Mouse (Mus musculus): Measurements from ENCODE around the gene Mpp3. TPM values are rescaled to one million over a fixed set of nuclear protein-coding genes. Genes with fewer than 3 reads are reported as not detected.

The Mpp3 gene
- polyA plus RNA-seq, 1 experiment from 2014 or later: 2.7 TPM

DNA sequence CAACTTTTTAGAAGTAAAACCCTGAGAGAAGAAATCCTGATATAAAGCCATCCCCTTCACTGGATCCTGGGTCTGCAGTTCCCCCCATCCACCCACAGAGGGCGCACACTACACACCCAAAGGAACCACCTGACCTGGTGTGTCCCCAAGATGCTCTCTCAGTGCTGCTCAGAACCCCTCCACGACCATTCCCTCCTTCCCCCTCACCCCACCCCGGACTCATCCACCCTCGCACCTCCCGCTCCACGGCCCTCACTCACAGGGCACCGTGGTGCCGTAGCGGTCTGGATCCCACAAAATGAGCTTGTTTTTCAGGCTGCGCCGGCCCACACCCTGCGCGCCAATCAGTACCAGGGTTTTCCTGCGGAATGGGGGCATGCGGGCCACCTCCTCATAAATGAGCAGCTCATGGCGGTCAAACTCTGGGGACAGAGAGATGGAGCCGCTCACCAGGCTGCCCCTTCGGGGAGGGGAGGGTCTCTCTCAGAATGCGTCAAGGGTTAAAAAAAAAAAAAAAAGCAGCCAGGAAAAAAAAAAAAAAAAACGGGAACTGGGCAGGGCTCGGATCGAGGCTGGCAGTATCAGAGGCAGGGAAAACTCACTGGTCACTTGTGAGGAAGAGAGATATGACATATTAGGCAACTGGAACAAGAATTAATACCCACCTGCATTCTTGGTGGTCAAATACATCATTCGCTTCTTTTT lies 33.1 kb upstream of the Mpp3 start:
- Histone ChIP-seq H3K4me3 (ENCODE audit: low read depth, low read length) (peak overlapping the region; percentile 32), H3K27me3 (ENCODE audit: control insufficient read depth, insufficient read depth, low read length) (peaks cover 19% of the 10 kb centered on the region), H3K9ac (ENCODE audit: low read depth, low read length) (no peak overlapping the region; the same call in 1 of the 2 replicates), H3K4me1 (ENCODE audit: control insufficient read depth, insufficient read depth, low read length) (peaks cover 3% of the 10 kb centered on the region; the same call in 1 of the 2 replicates), H3K4me2 (peak overlapping the region; percentile 66), H3K36me3 (ENCODE audit: control insufficient read depth, insufficient read depth, low read length) (0 out of 2 replicates have a peak, but pooled peaks cover 2% of the 10 kb centered on the region), H3K27ac (ENCODE audit: low read depth, low read length) (no peak overlapping the region), H3K9me3 (replicated peaks; ENCODE audit: control insufficient read depth, low read length) (no peaks in the 10 kb centered on the region)
- 5% methylated on average over 23 of the region's 23 CpGs for WGBS (ENCODE audit: insufficient replicate concordance)
- no peak for ATAC-seq (replicated peaks; ENCODE audit: insufficient number of reproducible peaks, low FRiP score, low TSS enrichment)

DNA sequence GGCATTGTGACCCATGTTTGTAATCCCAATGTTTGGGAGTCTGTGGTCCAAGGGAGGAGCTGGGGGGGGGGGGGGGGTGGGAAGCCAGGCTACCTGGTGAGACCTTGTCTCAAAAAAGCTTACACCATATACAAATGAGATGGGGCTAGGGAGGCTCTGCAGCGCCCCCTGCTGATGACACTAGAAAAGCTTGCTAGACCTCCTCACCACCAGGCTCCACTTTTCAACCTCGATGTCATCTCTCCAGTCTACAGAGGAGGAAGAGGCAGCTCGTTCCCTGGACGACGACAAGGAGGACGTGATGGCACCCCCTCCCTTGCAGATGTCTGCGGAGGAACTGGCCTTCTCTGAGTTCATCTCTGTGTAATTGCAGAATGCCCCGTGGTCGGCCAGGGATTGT lies 25.6 kb upstream of the Mpp3 start:
- H3K4me2 ChIP-seq: no peak overlapping the region
- H3K4me3 ChIP-seq (ENCODE audit: low read depth, low read length): no peak overlapping the region
- 23% methylated on average over 9 of the region's 9 CpGs for WGBS (ENCODE audit: insufficient replicate concordance)
- no peaks in the 10 kb centered on the region for H3K9me3 ChIP-seq (replicated peaks; ENCODE audit: control insufficient read depth, low read length)
- ATAC-seq (replicated peaks; ENCODE audit: insufficient number of reproducible peaks, low FRiP score, low TSS enrichment): no peak
- H3K36me3 ChIP-seq (ENCODE audit: control insufficient read depth, insufficient read depth, low read length): 0 out of 2 replicates have a peak, but pooled peaks cover under 1% of the 10 kb centered on the region
- no peaks in the 10 kb centered on the region for H3K4me1 ChIP-seq (ENCODE audit: control insufficient read depth, insufficient read depth, low read length)
- H3K9ac ChIP-seq (ENCODE audit: low read depth, low read length): no peak overlapping the region
- peaks cover 4% of the 10 kb centered on the region; the same call in 1 of the 2 replicates for H3K27me3 ChIP-seq (ENCODE audit: control insufficient read depth, insufficient read depth, low read length)
- H3K27ac ChIP-seq (ENCODE audit: low read depth, low read length): no peak overlapping the region

GRCm38 (mm10) chr11:102053183-102053582 lies 24.9 kb upstream of the Mpp3 start:
- no peak overlapping the region for H3K27ac ChIP-seq (ENCODE audit: low read depth, low read length)
- no peak overlapping the region for H3K4me2 ChIP-seq
- ATAC-seq (replicated peaks; ENCODE audit: insufficient number of reproducible peaks, low FRiP score, low TSS enrichment): no peak
- no peak overlapping the region for H3K9ac ChIP-seq (ENCODE audit: low read depth, low read length)
- no peaks in the 10 kb centered on the region for H3K36me3 ChIP-seq (ENCODE audit: control insufficient read depth, insufficient read depth, low read length)
- 73% methylated on average over 7 of the region's 7 CpGs for whole genome bisulfite sequencing (ENCODE audit: insufficient replicate concordance)
- no peaks in the 10 kb centered on the region for H3K9me3 ChIP-seq (replicated peaks; ENCODE audit: control insufficient read depth, low read length)
- H3K27me3 ChIP-seq (ENCODE audit: control insufficient read depth, insufficient read depth, low read length): no peaks in the 10 kb centered on the region
- no peaks in the 10 kb centered on the region for H3K4me1 ChIP-seq (ENCODE audit: control insufficient read depth, insufficient read depth, low read length)
- H3K4me3 ChIP-seq (ENCODE audit: low read depth, low read length): no peak overlapping the region

GRCm38 (mm10) chr11:102052697-102053096 lies 24.4 kb upstream of the Mpp3 start:
- Histone ChIP-seq H3K27ac (ENCODE audit: low read depth, low read length) (peak overlapping the region; percentile 13; the same call in 1 of the 2 replicates), H3K4me1 (ENCODE audit: control insufficient read depth, insufficient read depth, low read length) (no peaks in the 10 kb centered on the region), H3K27me3 (ENCODE audit: control insufficient read depth, insufficient read depth, low read length) (no peaks in the 10 kb centered on the region), H3K36me3 (ENCODE audit: control insufficient read depth, insufficient read depth, low read length) (no peaks in the 10 kb centered on the region), H3K9ac (ENCODE audit: low read depth, low read length) (no peak overlapping the region), H3K4me2 (no peak overlapping the region), H3K9me3 (replicated peaks; ENCODE audit: control insufficient read depth, low read length) (no peaks in the 10 kb centered on the region), H3K4me3 (ENCODE audit: low read depth, low read length) (no peak overlapping the region)
- ATAC-seq (replicated peaks; ENCODE audit: insufficient number of reproducible peaks, low FRiP score, low TSS enrichment): no peak
- 80% methylated on average over 12 of the region's 12 CpGs for WGBS (ENCODE audit: insufficient replicate concordance)

DNA sequence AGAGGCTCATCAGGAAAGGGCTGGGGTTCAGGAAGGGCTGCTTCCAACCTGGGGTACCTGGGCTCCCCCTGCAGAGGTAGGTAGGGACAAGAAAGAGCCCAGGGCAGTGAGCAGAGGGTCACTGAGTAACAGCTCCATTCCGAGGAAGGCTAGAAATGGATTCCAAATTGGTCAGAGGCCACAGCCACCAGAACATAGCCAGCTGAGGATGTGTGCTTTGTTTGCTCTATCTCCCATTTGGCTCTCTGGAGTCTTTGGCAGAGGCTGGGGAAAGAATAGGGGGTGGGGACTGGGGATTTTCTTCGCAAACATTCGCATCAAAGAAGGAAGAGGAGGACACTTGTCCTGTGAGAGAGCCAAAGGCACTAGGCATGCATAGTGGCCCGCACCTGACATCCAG lies 23.7 kb upstream of the Mpp3 start:
- Histone ChIP-seq H3K9me3 (replicated peaks; ENCODE audit: control insufficient read depth, low read length) (no peaks in the 10 kb centered on the region), H3K4me3 (ENCODE audit: low read depth, low read length) (no peak overlapping the region), H3K9ac (ENCODE audit: low read depth, low read length) (0 out of 2 replicates have a peak overlapping the region, but pooled peaks have one; percentile 28), H3K36me3 (ENCODE audit: control insufficient read depth, insufficient read depth, low read length) (no peaks in the 10 kb centered on the region), H3K4me1 (ENCODE audit: control insufficient read depth, insufficient read depth, low read length) (no peaks in the 10 kb centered on the region), H3K4me2 (no peak overlapping the region), H3K27me3 (ENCODE audit: control insufficient read depth, insufficient read depth, low read length) (no peaks in the 10 kb centered on the region), H3K27ac (ENCODE audit: low read depth, low read length) (peak overlapping the region; percentile 13)
- ATAC-seq (replicated peaks; ENCODE audit: insufficient number of reproducible peaks, low FRiP score, low TSS enrichment): no peak
- 38% methylated on average over 4 of the region's 4 CpGs for WGBS (ENCODE audit: insufficient replicate concordance)

DNA sequence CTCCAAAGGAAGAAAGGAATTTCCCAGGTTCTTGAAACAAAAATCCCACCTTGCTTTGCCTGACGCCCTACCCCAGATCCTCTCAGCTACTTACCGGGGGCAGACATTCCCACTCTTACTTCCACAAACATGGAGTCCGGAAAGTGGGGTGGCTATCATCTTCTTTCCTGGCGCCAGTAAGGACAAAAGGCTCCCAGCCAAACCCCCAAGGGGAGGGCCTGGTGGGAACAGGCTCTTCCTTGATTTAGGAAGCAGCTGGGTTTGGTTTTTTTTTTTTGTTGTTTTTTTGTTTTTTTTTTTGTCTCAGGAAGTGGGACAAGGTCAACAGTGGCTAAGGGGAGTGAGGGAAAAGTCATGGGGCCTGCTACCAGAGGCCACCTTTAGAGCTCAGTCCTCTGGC lies 23.3 kb upstream of the Mpp3 start:
- Histone ChIP-seq H3K27ac (ENCODE audit: low read depth, low read length) (peak overlapping the region; percentile 13), H3K36me3 (ENCODE audit: control insufficient read depth, insufficient read depth, low read length) (no peaks in the 10 kb centered on the region), H3K9me3 (replicated peaks; ENCODE audit: control insufficient read depth, low read length) (no peaks in the 10 kb centered on the region), H3K4me3 (ENCODE audit: low read depth, low read length) (no peak overlapping the region), H3K9ac (ENCODE audit: low read depth, low read length) (no peak overlapping the region), H3K27me3 (ENCODE audit: control insufficient read depth, insufficient read depth, low read length) (no peaks in the 10 kb centered on the region), H3K4me2 (no peak overlapping the region), H3K4me1 (ENCODE audit: control insufficient read depth, insufficient read depth, low read length) (no peaks in the 10 kb centered on the region)
- 45% methylated on average over 4 of the region's 4 CpGs for WGBS (ENCODE audit: insufficient replicate concordance)
- no peak for ATAC-seq (replicated peaks; ENCODE audit: insufficient number of reproducible peaks, low FRiP score, low TSS enrichment)

GRCm38 (mm10) chr11:102049875-102050482 lies 21.7 kb upstream of the Mpp3 start:
- Histone ChIP-seq H3K4me1 (ENCODE audit: control insufficient read depth, insufficient read depth, low read length) (no peaks in the 10 kb centered on the region), H3K27ac (ENCODE audit: low read depth, low read length) (no peak overlapping the region), H3K4me2 (no peak overlapping the region), H3K27me3 (ENCODE audit: control insufficient read depth, insufficient read depth, low read length) (no peaks in the 10 kb centered on the region), H3K4me3 (ENCODE audit: low read depth, low read length) (no peak overlapping the region), H3K9me3 (replicated peaks; ENCODE audit: control insufficient read depth, low read length) (peaks cover 9% of the 10 kb centered on the region), H3K36me3 (ENCODE audit: control insufficient read depth, insufficient read depth, low read length) (no peaks in the 10 kb centered on the region), H3K9ac (ENCODE audit: low read depth, low read length) (no peak overlapping the region)
- ATAC-seq (replicated peaks; ENCODE audit: insufficient number of reproducible peaks, low FRiP score, low TSS enrichment): no peak
- WGBS (ENCODE audit: insufficient replicate concordance): 51% methylated on average over 14 of the region's 14 CpGs

DNA sequence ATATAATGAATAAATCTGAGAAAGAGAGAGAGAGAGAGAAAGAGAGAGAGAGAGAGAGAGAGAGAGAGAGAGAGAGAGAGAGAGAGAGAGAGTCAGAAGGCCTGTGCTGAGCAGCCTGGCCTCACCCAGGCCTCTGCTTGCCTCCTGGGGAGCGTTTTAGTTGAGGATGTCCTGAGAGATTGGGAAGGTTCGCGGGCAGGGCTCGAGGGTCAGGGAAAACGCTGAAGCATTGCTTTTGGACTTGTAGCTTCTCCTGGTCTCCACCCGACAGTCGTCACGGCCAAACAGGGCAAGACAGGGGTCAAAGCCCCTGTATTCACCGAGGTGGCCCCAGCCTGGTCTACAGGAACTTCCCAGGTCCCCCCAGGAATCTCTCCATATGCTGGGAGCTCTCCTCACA lies 18.3 kb upstream of the Mpp3 start:
- ATAC-seq (replicated peaks; ENCODE audit: insufficient number of reproducible peaks, low FRiP score, low TSS enrichment): no peak
- Histone ChIP-seq H3K4me2 (no peak overlapping the region), H3K9me3 (replicated peaks; ENCODE audit: control insufficient read depth, low read length) (peaks cover 9% of the 10 kb centered on the region), H3K9ac (ENCODE audit: low read depth, low read length) (no peak overlapping the region), H3K27ac (ENCODE audit: low read depth, low read length) (no peak overlapping the region), H3K4me3 (ENCODE audit: low read depth, low read length) (no peak overlapping the region), H3K36me3 (ENCODE audit: control insufficient read depth, insufficient read depth, low read length) (no peaks in the 10 kb centered on the region), H3K4me1 (ENCODE audit: control insufficient read depth, insufficient read depth, low read length) (no peaks in the 10 kb centered on the region), H3K27me3 (ENCODE audit: control insufficient read depth, insufficient read depth, low read length) (no peaks in the 10 kb centered on the region)
- 65% methylated on average over 9 of the region's 9 CpGs for WGBS (ENCODE audit: insufficient replicate concordance)

Data from heart, embryonic 11.5 days (tissue).